Mouse (Mus musculus) embryonic facial prominence, embryonic 14.5 days (tissue): ENCODE data around the gene Tctex1d4. TPM values are rescaled to one million over a fixed set of nuclear protein-coding genes. Genes with fewer than 3 reads are reported as not detected.

Experiments used
- ATAC-seq: fragments of 200-750 bp; cut with Nextera tagmentation; 2 replicates; pipeline ENCODE4 v1.8.0; 2017; ENCODE audit warnings: low read depth, moderate number of reproducible peaks, moderate TSS enrichment
- DNase-seq: peaks from one replicate; pipeline ENCODE4 v3.0.0-alpha.2; 2015; ENCODE audit warnings: low spot score
- H3K27ac ChIP-seq: fragments of 300-500 bp; sonication (generic); replicated peaks from 2 replicates; pipeline ENCODE4 v1.5.1; 2014; ENCODE audit warnings: low read depth, mild to moderate bottlenecking, low read length, moderate library complexity
- H3K27me3 ChIP-seq: fragments of 300-500 bp; sonication (generic); replicated peaks from 2 replicates; pipeline ENCODE4 v1.6.1; 2014; ENCODE audit warnings: low read length; ENCODE audit not compliant: control insufficient read depth, insufficient read depth
- H3K36me3 ChIP-seq: fragments of 300-500 bp; sonication (generic); 2 replicates; pipeline ENCODE4 v1.6.1; 2014; ENCODE audit warnings: low read length, mixed read lengths; ENCODE audit not compliant: control insufficient read depth, insufficient read depth
- H3K4me1 ChIP-seq: fragments of 300-500 bp; sonication (generic); 2 replicates; pipeline ENCODE4 v1.6.1; 2014; ENCODE audit warnings: antibody characterized with exemption, low read length; ENCODE audit not compliant: control insufficient read depth, insufficient read depth
- H3K4me2 ChIP-seq: fragments of 300-500 bp; sonication (generic); 2 replicates; pipeline ENCODE4 v1.6.1; 2014; ENCODE audit warnings: low read depth, mild to moderate bottlenecking, low read length, moderate library complexity, mixed read lengths
- H3K4me3 ChIP-seq: fragments of 300-500 bp; sonication (generic); 2 replicates; pipeline ENCODE4 v1.5.1; 2014; ENCODE audit warnings: low read depth, mild to moderate bottlenecking, low read length
- H3K9ac ChIP-seq: fragments of 300-500 bp; sonication (generic); 2 replicates; pipeline ENCODE4 v1.6.1; 2014; ENCODE audit warnings: low read depth, mild to moderate bottlenecking, low read length, moderate library complexity, mixed read lengths
- H3K9me3 ChIP-seq: fragments of 300-500 bp; sonication (generic); 2 replicates; pipeline ENCODE4 v1.6.1; 2016; ENCODE audit warnings: low read length; ENCODE audit not compliant: control insufficient read depth
- WGBS: fragments of 180-500 bp; shearing (Covaris S2); extraction: QIAGEN DNeasy Blood & Tissue Kit; methylation state at CpG from one replicate; pipeline ENCODE4 v1.1.7; 2014; 5-methylcytosine and 5-hydroxymethylcytosine counted together
- microRNA-seq: library from miRNA; unstranded; fragments of <30 nt; microRNA quantifications from one replicate; pipeline ENCODE4, GENCODE M21; 2016; ENCODE audit warnings: borderline number of aligned reads
- polyA plus RNA-seq: library from polyadenylated mRNA; unstranded; fragments of >200 nt; fragmentation: Nextera tagmentation; extraction: Ambion mirVana; gene quantifications from 2 replicates; pipeline ENCODE4 v1.2.1, GENCODE M21; 2014

Tctex1d4 gene
- polyA plus RNA-seq, 1 experiment from 2014 or later = 0.84 TPM

- H3K9ac ChIP-seq = no peak overlapping the region
- no peak for DNase-seq
- H3K4me1 ChIP-seq = no peaks in the 10 kb centered on the region
- no peak overlapping the region for H3K27ac ChIP-seq
- ATAC-seq = no peak
- H3K9me3 ChIP-seq = no peaks in the 10 kb centered on the region
- H3K4me2 ChIP-seq = no peak overlapping the region
- no peaks in the 10 kb centered on the region for H3K27me3 ChIP-seq
- peaks cover 87% of the 10 kb centered on the region for H3K36me3 ChIP-seq
- 88% methylated on average over 5 of the region's 5 CpGs for WGBS
- H3K4me3 ChIP-seq = no peak overlapping the region
Measured at GRCm38 (mm10) chr4:117169936-117170335, 43.3 kb downstream of the Tctex1d4 start.

Small RNA genes within 50 kb of the gene (microRNA-seq; reads per million reads assigned to microRNA genes)
- not detected for gene Gm22398

Other genes with a start within 250 kb of the Tctex1d4 start
- 0.51 and 0.54 TPM in 2 replicates for gene Zswim5, start 249.4 kb upstream of the Tctex1d4 start, polyA plus RNA-seq
- 74.0 and 77.1 TPM in 2 replicates for gene Urod, start 132.4 kb upstream of the Tctex1d4 start, polyA plus RNA-seq
- gene Hectd3, start 131.5 kb upstream of the Tctex1d4 start, polyA plus RNA-seq = 9.1 and 9.8 TPM in 2 replicates
- 38.6 and 48.4 TPM in 2 replicates for gene Eif2b3, start 107.4 kb upstream of the Tctex1d4 start, polyA plus RNA-seq
- gene Ptch2, start 30.7 kb upstream of the Tctex1d4 start, polyA plus RNA-seq = 9.0 and 11.0 TPM in 2 replicates
- 6.6 and 7.0 TPM in 2 replicates for gene Btbd19, start 1.1 kb upstream of the Tctex1d4 start, polyA plus RNA-seq
- gene Plk3, start 7.2 kb downstream of the Tctex1d4 start, polyA plus RNA-seq = 5.1 and 5.6 TPM in 2 replicates
- 1,243 and 1,364 TPM in 2 replicates for gene Rps8, start 29.4 kb downstream of the Tctex1d4 start, polyA plus RNA-seq
- 42.9 and 50.7 TPM in 2 replicates for gene Kif2c, start 55.8 kb downstream of the Tctex1d4 start, polyA plus RNA-seq
- 15.5 and 21.9 TPM in 2 replicates for gene Tmem53, start 125.2 kb downstream of the Tctex1d4 start, polyA plus RNA-seq
- gene Armh1, start 125.3 kb downstream of the Tctex1d4 start, polyA plus RNA-seq = 1.3 and 1.8 TPM in 2 replicates